Mouse (Mus musculus) ovary, adult 18-20 months (tissue): ENCODE data around the gene Zfp865.
A peak's percentile ranks its signal among the peaks of the same experiment; 100 is the strongest.
"Not testable (repeated sequence)": the region's sequence is repeated elsewhere in the genome, so short reads cannot be mapped to it uniquely, and the experiment has no call there.

Experiments
- DNase-seq: peaks from one replicate; pipeline ENCODE4 v3.0.0; 2022; ENCODE audit warnings: low spot score, mixed read lengths

Gene Zfp865

GRCm38 (mm10) chr7:5051193-5052192 lies 31.3 kb downstream of the Zfp865 start, which contains the start of gene Zfp580:
Gene Zfp580, plus strand, starts transcription at chr7:5051538.
- peak; percentile 50 for DNase-seq

- no peak for DNase-seq
Measured at GRCm38 (mm10) chr7:5052438-5052837, 32.3 kb downstream of the Zfp865 start.

GRCm38 (mm10) chr7:5052931-5053343 lies 32.8 kb downstream of the Zfp865 start:
- DNase-seq = no peak

GRCm38 (mm10) chr7:5053456-5054179 lies 33.4 kb downstream of the Zfp865 start:
- DNase-seq = no peak

- DNase-seq = no peak
Measured at GRCm38 (mm10) chr7:5056651-5057263, 36.6 kb downstream of the Zfp865 start.

- DNase-seq = no peak
Measured at GRCm38 (mm10) chr7:5057381-5057780, 37.2 kb downstream of the Zfp865 start.

- no peak for DNase-seq
Measured at GRCm38 (mm10) chr7:5057804-5058203, 37.6 kb downstream of the Zfp865 start.

- no peak for DNase-seq
Measured at GRCm38 (mm10) chr7:5058631-5059030, 38.5 kb downstream of the Zfp865 start.

- DNase-seq = no peak
Measured at GRCm38 (mm10) chr7:5059421-5059820, 39.2 kb downstream of the Zfp865 start.

GRCm38 (mm10) chr7:5060239-5060731 lies 40.1 kb downstream of the Zfp865 start:
- peak; percentile 72 for DNase-seq

- DNase-seq = peak; percentile 96
Measured at GRCm38 (mm10) chr7:5060944-5061773, 41.0 kb downstream of the Zfp865 start.

GRCm38 (mm10) chr7:5061774-5062359 lies 41.7 kb downstream of the Zfp865 start, which contains the start of gene U2af2:
Gene U2af2, plus strand, starts transcription at chr7:5062143.
- peak; percentile 90 for DNase-seq

GRCm38 (mm10) chr7:5062360-5063001 lies 42.3 kb downstream of the Zfp865 start:
- no peak for DNase-seq

GRCm38 (mm10) chr7:5064886-5065285 lies 44.7 kb downstream of the Zfp865 start:
- no peak for DNase-seq

- no peak for DNase-seq
Measured at GRCm38 (mm10) chr7:5073586-5073985, 53.4 kb downstream of the Zfp865 start.

GRCm38 (mm10) chr7:5074984-5075383 lies 54.8 kb downstream of the Zfp865 start:
- no peak for DNase-seq

- no peak for DNase-seq
Measured at GRCm38 (mm10) chr7:5076931-5077330, 56.8 kb downstream of the Zfp865 start.

- not testable (repeated sequence) for DNase-seq
Measured at GRCm38 (mm10) chr7:5079365-5080009, 59.3 kb downstream of the Zfp865 start.

- DNase-seq = peak; percentile 92
Measured at GRCm38 (mm10) chr7:5080010-5080751, 60.0 kb downstream of the Zfp865 start, which contains the start of gene Epn1. Gene Epn1, plus strand, starts transcription at chr7:5080235.
